Mouse (Mus musculus) cerebellum, adult 2 months (tissue): ENCODE results near the gene Mlip.

ENCODE experiments used
- CTCF ChIP-seq: fragments of 200-500 bp; IDR thresholded peaks from 2 replicates; pipeline ENCODE4 v1.5.1; 2011; ENCODE audit warnings: low read depth, mild to moderate bottlenecking, control low read depth, low read length, moderate library complexity, borderline replicate concordance; ENCODE audit not compliant: insufficient read depth
- POLR2A ChIP-seq: fragments of 200-500 bp; IDR thresholded peaks from 2 replicates; pipeline ENCODE4 v1.6.1; 2011; ENCODE audit warnings: low read length, control low read depth, borderline replicate concordance; ENCODE audit not compliant: insufficient read depth

DNA sequence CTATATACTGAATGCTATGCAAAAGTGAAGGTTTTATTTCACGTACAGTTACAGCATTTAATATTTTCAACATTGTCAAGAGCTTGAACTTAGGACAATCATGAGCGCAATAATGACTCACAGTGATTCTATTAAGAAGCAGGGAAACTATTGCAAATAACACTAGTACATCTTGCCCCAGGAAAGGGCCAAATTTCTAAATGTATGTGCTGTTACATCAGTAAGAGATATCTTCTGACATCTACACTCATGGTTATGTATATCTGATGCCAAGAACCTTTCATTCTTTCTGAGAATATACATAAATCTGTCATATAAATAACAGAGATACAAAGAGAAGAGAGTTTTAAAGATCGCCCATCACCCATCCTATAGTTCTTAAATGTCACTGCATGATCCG is 100.0 kb downstream of the Mlip start:
- TF ChIP-seq CTCF, result no peak
- TF ChIP-seq POLR2A, result no peak
